Mouse (Mus musculus) bone marrow macrophage, adult 2 months (primary cell): ENCODE measurements around the gene Cog3.

Source experiments
- CTCF ChIP-seq: IDR thresholded peaks from 2 replicates; pipeline ENCODE4 v1.5.1; 2012; ENCODE audit warnings: low read depth, mild to moderate bottlenecking, low read length, moderate library complexity
- POLR2A ChIP-seq: IDR thresholded peaks from 2 replicates; pipeline ENCODE4 v1.6.1; 2012; ENCODE audit warnings: mild to moderate bottlenecking, low read depth, low read length, borderline replicate concordance

DNA sequence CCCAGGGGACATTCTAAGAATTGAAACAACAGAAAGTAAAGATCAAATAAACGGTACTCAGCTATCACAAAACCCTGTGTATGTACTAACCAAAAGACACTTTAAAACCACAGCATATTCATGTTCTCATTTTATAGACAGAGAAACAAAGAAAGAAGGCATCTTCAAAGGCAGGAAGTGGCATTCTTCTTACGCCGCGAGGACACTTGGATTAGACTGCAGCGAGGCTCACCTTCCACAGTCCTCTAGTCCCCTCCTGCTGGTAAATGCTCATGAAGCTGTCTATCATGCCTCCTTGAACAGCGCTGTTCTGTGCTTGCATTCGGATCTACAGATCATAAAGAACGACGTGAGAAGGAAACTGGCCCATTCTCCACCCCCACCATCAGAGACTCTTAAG, 15.0 kb upstream of the Cog3 start:
- TF ChIP-seq POLR2A (no peak), CTCF (no peak)
